Mouse (Mus musculus): Measurements from ENCODE around the gene Sectm1b. TPM values are rescaled to one million over a fixed set of nuclear protein-coding genes. Genes with fewer than 3 reads are reported as not detected.
A peak's percentile ranks its signal among the peaks of the same experiment; 100 is the strongest.

The Sectm1b gene
- polyA plus RNA-seq, 1 experiment from 2014 or later: 3.1 TPM

DNA sequence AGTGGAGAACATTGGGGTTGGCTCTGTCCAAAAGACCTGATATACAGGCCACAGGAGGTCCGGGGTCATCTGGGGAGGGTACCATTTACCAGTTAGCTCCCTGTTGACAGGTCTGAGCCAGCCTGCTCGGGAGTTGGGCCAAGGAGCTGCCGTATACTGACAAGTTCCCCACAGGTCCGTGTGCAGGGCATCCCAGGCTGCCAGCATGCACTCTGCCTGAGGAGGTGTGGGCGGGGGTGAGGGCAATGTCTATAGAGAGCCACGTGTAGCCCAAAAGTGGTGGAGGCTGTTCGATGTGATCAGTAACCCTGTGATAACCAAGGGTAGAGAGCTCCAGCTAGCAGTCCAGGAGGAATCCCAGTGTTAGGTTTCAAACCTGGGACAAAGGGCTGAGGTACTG lies 36.4 kb upstream of the Sectm1b start:
- Histone ChIP-seq H3K4me2 (ENCODE audit: low read depth, low read length) (no peak overlapping the region), H3K9ac (ENCODE audit: low read length) (no peak overlapping the region), H3K27ac (ENCODE audit: low read length) (no peak overlapping the region), H3K4me1 (ENCODE audit: control insufficient read depth, insufficient read depth, low read length) (no peaks in the 10 kb centered on the region), H3K36me3 (ENCODE audit: control insufficient read depth, insufficient read depth, low read length) (no peaks in the 10 kb centered on the region), H3K4me3 (replicated peaks; ENCODE audit: low read length) (no peak overlapping the region), H3K27me3 (ENCODE audit: control insufficient read depth, insufficient read depth, low read length) (no peaks in the 10 kb centered on the region), H3K9me3 (replicated peaks; ENCODE audit: control insufficient read depth, low read length) (no peaks in the 10 kb centered on the region)
- no peak for ATAC-seq (ENCODE audit: insufficient read depth, low FRiP score)
- WGBS: 68% methylated on average over 7 of the region's 7 CpGs

GRCm38 (mm10) chr11:121092606-121093585 lies 29.5 kb upstream of the Sectm1b start:
- no peaks in the 10 kb centered on the region for H3K36me3 ChIP-seq (ENCODE audit: control insufficient read depth, insufficient read depth, low read length)
- no peak for ATAC-seq (ENCODE audit: insufficient read depth, low FRiP score)
- no peak overlapping the region for H3K27ac ChIP-seq (ENCODE audit: low read length)
- H3K27me3 ChIP-seq (ENCODE audit: control insufficient read depth, insufficient read depth, low read length): no peaks in the 10 kb centered on the region
- H3K9me3 ChIP-seq (replicated peaks; ENCODE audit: control insufficient read depth, low read length): no peaks in the 10 kb centered on the region
- no peak overlapping the region for H3K9ac ChIP-seq (ENCODE audit: low read length)
- H3K4me3 ChIP-seq (replicated peaks; ENCODE audit: low read length): no peak overlapping the region
- H3K4me1 ChIP-seq (ENCODE audit: control insufficient read depth, insufficient read depth, low read length): peaks cover under 1% of the 10 kb centered on the region; the same call in 1 of the 2 replicates
- H3K4me2 ChIP-seq (ENCODE audit: low read depth, low read length): no peak overlapping the region
- 85% methylated on average over 14 of the region's 14 CpGs for WGBS

DNA sequence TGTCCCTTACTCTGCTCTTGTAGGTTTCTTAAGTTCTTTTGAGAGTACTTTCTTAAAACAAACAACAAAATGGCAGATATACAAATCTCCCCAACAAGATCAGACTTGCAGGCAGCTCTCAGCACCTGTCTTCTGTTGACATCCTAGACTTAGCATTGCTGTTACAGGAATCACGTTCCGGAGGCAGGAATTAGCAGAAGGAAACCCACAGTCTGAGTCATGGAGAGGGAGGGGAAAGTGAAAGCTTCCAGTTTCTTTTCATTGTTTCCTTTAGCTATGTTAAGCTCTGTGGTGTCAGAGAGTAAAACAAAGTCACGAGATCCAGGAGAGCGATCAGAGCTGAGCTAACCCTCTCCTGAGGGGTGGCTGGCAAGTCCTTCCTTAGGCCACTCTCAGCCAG lies 27.6 kb upstream of the Sectm1b start:
- peak; percentile 68 for ATAC-seq (ENCODE audit: insufficient read depth, low FRiP score)
- no peak overlapping the region for H3K4me2 ChIP-seq (ENCODE audit: low read depth, low read length)
- 47% methylated on average over 4 of the region's 4 CpGs for WGBS
- H3K27ac ChIP-seq (ENCODE audit: low read length): 0 out of 2 replicates have a peak overlapping the region, but pooled peaks have one; percentile 31
- peaks cover 3% of the 10 kb centered on the region; the same call in 1 of the 2 replicates for H3K4me1 ChIP-seq (ENCODE audit: control insufficient read depth, insufficient read depth, low read length)
- no peaks in the 10 kb centered on the region for H3K27me3 ChIP-seq (ENCODE audit: control insufficient read depth, insufficient read depth, low read length)
- H3K9me3 ChIP-seq (replicated peaks; ENCODE audit: control insufficient read depth, low read length): no peaks in the 10 kb centered on the region
- no peak overlapping the region for H3K9ac ChIP-seq (ENCODE audit: low read length)
- H3K36me3 ChIP-seq (ENCODE audit: control insufficient read depth, insufficient read depth, low read length): no peaks in the 10 kb centered on the region
- no peak overlapping the region for H3K4me3 ChIP-seq (replicated peaks; ENCODE audit: low read length)

- no peaks in the 10 kb centered on the region for H3K36me3 ChIP-seq (ENCODE audit: control insufficient read depth, insufficient read depth, low read length)
- no peak overlapping the region for H3K4me2 ChIP-seq (ENCODE audit: low read depth, low read length)
- WGBS: 67% methylated on average over 2 of the region's 2 CpGs
- H3K4me3 ChIP-seq (replicated peaks; ENCODE audit: low read length): no peak overlapping the region
- no peak for ATAC-seq (ENCODE audit: insufficient read depth, low FRiP score)
- no peaks in the 10 kb centered on the region for H3K27me3 ChIP-seq (ENCODE audit: control insufficient read depth, insufficient read depth, low read length)
- peaks cover 3% of the 10 kb centered on the region; the same call in 1 of the 2 replicates for H3K4me1 ChIP-seq (ENCODE audit: control insufficient read depth, insufficient read depth, low read length)
- no peak overlapping the region; the same call in 1 of the 2 replicates for H3K27ac ChIP-seq (ENCODE audit: low read length)
- no peak overlapping the region for H3K9ac ChIP-seq (ENCODE audit: low read length)
- H3K9me3 ChIP-seq (replicated peaks; ENCODE audit: control insufficient read depth, low read length): no peaks in the 10 kb centered on the region
These were observed 26.6 kb upstream of the Sectm1b start for GRCm38 (mm10) chr11:121089756-121090546.

DNA sequence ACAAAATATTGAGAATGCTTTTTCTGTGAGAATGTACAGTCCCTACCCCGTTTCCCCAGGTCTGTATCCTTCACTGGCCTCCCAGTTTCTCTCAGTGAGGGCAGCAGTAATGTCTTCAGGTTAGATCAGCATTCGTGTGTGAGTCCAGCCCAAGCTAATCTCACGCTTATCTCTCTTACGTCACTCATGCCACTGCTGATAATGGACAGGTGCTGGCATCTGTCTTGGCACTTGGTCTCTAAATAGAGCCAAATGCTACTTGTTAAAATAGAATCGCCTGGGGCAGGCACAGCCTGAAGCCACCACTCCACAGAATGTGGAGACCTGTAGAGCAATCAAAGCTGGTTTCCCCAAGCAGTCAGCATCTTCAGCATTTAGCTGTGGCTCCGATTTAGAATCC lies 25.6 kb upstream of the Sectm1b start:
- H3K9me3 ChIP-seq (replicated peaks; ENCODE audit: control insufficient read depth, low read length): no peaks in the 10 kb centered on the region
- H3K4me2 ChIP-seq (ENCODE audit: low read depth, low read length): no peak overlapping the region
- H3K4me3 ChIP-seq (replicated peaks; ENCODE audit: low read length): no peak overlapping the region
- 64% methylated on average over 6 of the region's 6 CpGs for WGBS
- H3K27me3 ChIP-seq (ENCODE audit: control insufficient read depth, insufficient read depth, low read length): no peaks in the 10 kb centered on the region
- no peak for ATAC-seq (ENCODE audit: insufficient read depth, low FRiP score)
- no peak overlapping the region for H3K9ac ChIP-seq (ENCODE audit: low read length)
- 0 out of 2 replicates have a peak overlapping the region, but pooled peaks have one; percentile 6 for H3K27ac ChIP-seq (ENCODE audit: low read length)
- no peaks in the 10 kb centered on the region for H3K36me3 ChIP-seq (ENCODE audit: control insufficient read depth, insufficient read depth, low read length)
- H3K4me1 ChIP-seq (ENCODE audit: control insufficient read depth, insufficient read depth, low read length): peaks cover 3% of the 10 kb centered on the region; the same call in 1 of the 2 replicates

- 45% methylated on average over 4 of the region's 4 CpGs for WGBS
- ATAC-seq (ENCODE audit: insufficient read depth, low FRiP score): no peak
- no peaks in the 10 kb centered on the region for H3K36me3 ChIP-seq (ENCODE audit: control insufficient read depth, insufficient read depth, low read length)
- no peak overlapping the region for H3K4me2 ChIP-seq (ENCODE audit: low read depth, low read length)
- H3K27ac ChIP-seq (ENCODE audit: low read length): peak overlapping the region; percentile 68
- H3K9ac ChIP-seq (ENCODE audit: low read length): no peak overlapping the region
- H3K9me3 ChIP-seq (replicated peaks; ENCODE audit: control insufficient read depth, low read length): no peaks in the 10 kb centered on the region
- H3K4me1 ChIP-seq (ENCODE audit: control insufficient read depth, insufficient read depth, low read length): peaks cover 10% of the 10 kb centered on the region
- no peaks in the 10 kb centered on the region for H3K27me3 ChIP-seq (ENCODE audit: control insufficient read depth, insufficient read depth, low read length)
- H3K4me3 ChIP-seq (replicated peaks; ENCODE audit: low read length): no peak overlapping the region
These were observed 22.9 kb upstream of the Sectm1b start for GRCm38 (mm10) chr11:121086296-121086695.

- Histone ChIP-seq H3K9ac (ENCODE audit: low read length) (no peak overlapping the region), H3K4me3 (replicated peaks; ENCODE audit: low read length) (no peak overlapping the region), H3K9me3 (replicated peaks; ENCODE audit: control insufficient read depth, low read length) (no peaks in the 10 kb centered on the region), H3K4me2 (ENCODE audit: low read depth, low read length) (no peak overlapping the region), H3K27me3 (ENCODE audit: control insufficient read depth, insufficient read depth, low read length) (no peaks in the 10 kb centered on the region), H3K36me3 (ENCODE audit: control insufficient read depth, insufficient read depth, low read length) (no peaks in the 10 kb centered on the region), H3K27ac (ENCODE audit: low read length) (peak overlapping the region; percentile 68; the same call in 1 of the 2 replicates), H3K4me1 (ENCODE audit: control insufficient read depth, insufficient read depth, low read length) (peaks cover 10% of the 10 kb centered on the region)
- ATAC-seq (ENCODE audit: insufficient read depth, low FRiP score): peak; percentile 65
- WGBS: 38% methylated on average over 5 of the region's 5 CpGs
These were observed 21.8 kb upstream of the Sectm1b start for GRCm38 (mm10) chr11:121085181-121085580.

- Histone ChIP-seq H3K27me3 (ENCODE audit: control insufficient read depth, insufficient read depth, low read length) (no peaks in the 10 kb centered on the region), H3K4me3 (replicated peaks; ENCODE audit: low read length) (no peak overlapping the region), H3K36me3 (ENCODE audit: control insufficient read depth, insufficient read depth, low read length) (no peaks in the 10 kb centered on the region), H3K27ac (ENCODE audit: low read length) (peak overlapping the region; percentile 21; the same call in 1 of the 2 replicates), H3K9me3 (replicated peaks; ENCODE audit: control insufficient read depth, low read length) (no peaks in the 10 kb centered on the region), H3K4me1 (ENCODE audit: control insufficient read depth, insufficient read depth, low read length) (peaks cover 10% of the 10 kb centered on the region), H3K9ac (ENCODE audit: low read length) (no peak overlapping the region), H3K4me2 (ENCODE audit: low read depth, low read length) (peak overlapping the region; percentile 12; the same call in 1 of the 2 replicates)
- 43% methylated on average over 6 of the region's 6 CpGs for WGBS
- ATAC-seq (ENCODE audit: insufficient read depth, low FRiP score): no peak
These were observed 19.6 kb upstream of the Sectm1b start for GRCm38 (mm10) chr11:121082857-121083500.
